Mouse (Mus musculus) C2C12 (cell line): ENCODE measurements around the gene Nav2.

Source experiments
- CTCF ChIP-seq: IDR thresholded peaks from one replicate; pipeline ENCODE4 v1.5.1; 2011; ENCODE audit not compliant: control insufficient read depth, insufficient read depth, insufficient read length
- MAX ChIP-seq: IDR thresholded peaks from one replicate; pipeline ENCODE4 v1.6.1; 2011; ENCODE audit warnings: mild to moderate bottlenecking, control low read depth
- MYOD1 ChIP-seq: IDR thresholded peaks from one replicate; pipeline ENCODE4 v1.6.1; 2011; ENCODE audit warnings: low read depth; ENCODE audit not compliant: control insufficient read depth, insufficient read length
- MYOG ChIP-seq: IDR thresholded peaks from one replicate; pipeline ENCODE4 v1.6.1; 2011; ENCODE audit not compliant: control insufficient read depth, insufficient read length; ENCODE audit errors: extremely low read depth
- USF1 ChIP-seq: IDR thresholded peaks from one replicate; pipeline ENCODE4 v1.6.1; 2011; ENCODE audit warnings: low read depth, mild to moderate bottlenecking, control low read depth, moderate library complexity

- TF ChIP-seq CTCF (no peak), USF1 (no peak), MYOG (no peak), MAX (no peak), MYOD1 (no peak)
These were observed 584.7 kb downstream of the Nav2 start for GRCm38 (mm10) chr7:49493210-49493609.
